Mouse (Mus musculus): ENCODE results near the gene Des.

The Des gene

GRCm38 (mm10) chr1:75360112-75361031 is at the start of gene Des:
Des (plus strand) TSS chr1:75360329.
- DNase-seq (ENCODE audit: low spot score): peak; percentile 81

GRCm38 (mm10) chr1:75311694-75312093 is 48.4 kb upstream of the Des start:
- DNase-seq (ENCODE audit: low spot score): no peak

GRCm38 (mm10) chr1:75315011-75315410 is 45.1 kb upstream of the Des start:
- no peak for DNase-seq (ENCODE audit: low spot score)

GRCm38 (mm10) chr1:75315456-75316365 is 44.4 kb upstream of the Des start:
- DNase-seq (ENCODE audit: low spot score): no peak

- peak; percentile 93 for DNase-seq (ENCODE audit: low spot score)
These were observed 43.3 kb upstream of the Des start for GRCm38 (mm10) chr1:75316861-75317240.

GRCm38 (mm10) chr1:75317241-75318201 is 42.6 kb upstream of the Des start, which contains the start of gene Dnpep:
Dnpep (minus strand) TSS chr1:75317990.
- peak; percentile 100 for DNase-seq (ENCODE audit: low spot score)

GRCm38 (mm10) chr1:75318301-75318700 is 41.8 kb upstream of the Des start:
- no peak for DNase-seq (ENCODE audit: low spot score)

- DNase-seq (ENCODE audit: low spot score): no peak
These were observed 41.4 kb upstream of the Des start for GRCm38 (mm10) chr1:75318736-75319135.

GRCm38 (mm10) chr1:75319166-75319565 is 41.0 kb upstream of the Des start:
- DNase-seq (ENCODE audit: low spot score): no peak

- no peak for DNase-seq (ENCODE audit: low spot score)
These were observed 32.7 kb upstream of the Des start for GRCm38 (mm10) chr1:75327461-75327860.

GRCm38 (mm10) chr1:75331271-75331670 is 28.9 kb upstream of the Des start:
- DNase-seq (ENCODE audit: low spot score): no peak

- DNase-seq (ENCODE audit: low spot score): no peak
These were observed 23.7 kb upstream of the Des start for GRCm38 (mm10) chr1:75336461-75336860.

GRCm38 (mm10) chr1:75337097-75337496 is 23.0 kb upstream of the Des start:
- DNase-seq (ENCODE audit: low spot score): no peak

GRCm38 (mm10) chr1:75338091-75338694 is 21.9 kb upstream of the Des start:
- no peak for DNase-seq (ENCODE audit: low spot score)

GRCm38 (mm10) chr1:75339337-75339736 is 20.8 kb upstream of the Des start:
- no peak for DNase-seq (ENCODE audit: low spot score)

GRCm38 (mm10) chr1:75340519-75340918 is 19.6 kb upstream of the Des start:
- DNase-seq (ENCODE audit: low spot score): no peak

- peak; percentile 69 for DNase-seq (ENCODE audit: low spot score)
These were observed 17.2 kb upstream of the Des start for GRCm38 (mm10) chr1:75342874-75343416.

GRCm38 (mm10) chr1:75344291-75345035 is 15.7 kb upstream of the Des start:
- peak; percentile 59 for DNase-seq (ENCODE audit: low spot score)

GRCm38 (mm10) chr1:75345036-75345935 is 14.8 kb upstream of the Des start:
- DNase-seq (ENCODE audit: low spot score): peak; percentile 48
